ENCODE assay signal across 25 mouse cellular contexts in genomic region chr14:105663472-105663871, GRCm38 (mm10).
A peak's percentile ranks its signal among the peaks of the same experiment; 100 is the strongest.
DNase-seq lines count a peak whose midpoint lies in the region; ATAC-seq and TF ChIP-seq lines count a peak whose summit lies in the region.
"Had no signal": no experiment of that assay in that cellular context is flagged by ENCODE, and none has a peak within 500 bp of the region (broad histone marks: within the 10 kb centered on the region; RNA-seq: fewer than 3 reads in every experiment).

No protein-coding gene starts in this region.

- H3K4me3 ChIP-seq in kidney, postnatal 0 days (replicated peaks; ENCODE audit: low read depth, low read length), result no peak overlapping the region
- no peak overlapping the region for H3K4me3 ChIP-seq in myocyte
- H3K4me3 ChIP-seq: gastrocnemius, adult 2 months; heart, embryonic 12.5 days; heart, embryonic 15.5 days; hindbrain, embryonic 10.5 days; hindbrain, embryonic 13.5 days had no signal

- no peak overlapping the region for H3K4me2 ChIP-seq in kidney, postnatal 0 days (ENCODE audit: low read length)
- H3K4me2 ChIP-seq in myocyte (ENCODE audit: low read depth), result peak overlapping the region; percentile 74
- H3K4me2 ChIP-seq: heart, embryonic 12.5 days; heart, embryonic 15.5 days; hindbrain, embryonic 13.5 days had no signal

- 69% methylated on average over 3 of the region's 4 CpGs for WGBS in kidney, postnatal 0 days

- H3K27ac ChIP-seq in kidney, postnatal 0 days, result no peak overlapping the region
- H3K27ac ChIP-seq: gastrocnemius, adult 2 months; heart, embryonic 15.5 days; hindbrain, embryonic 10.5 days; hindbrain, embryonic 13.5 days had no signal

- no peaks in the 10 kb centered on the region for H3K9me3 ChIP-seq in kidney, postnatal 0 days (replicated peaks; ENCODE audit: low read length)
- H3K9me3 ChIP-seq: heart, embryonic 12.5 days; heart, embryonic 15.5 days; hindbrain, embryonic 10.5 days; hindbrain, embryonic 13.5 days had no signal

- H3K27me3 ChIP-seq in kidney, postnatal 0 days (ENCODE audit: insufficient read depth, low read length), result no peaks in the 10 kb centered on the region
- H3K27me3 ChIP-seq in myocyte (ENCODE audit: control insufficient read depth, insufficient read depth, insufficient read length), result no peaks in the 10 kb centered on the region
- H3K27me3 ChIP-seq: heart, embryonic 12.5 days; heart, embryonic 15.5 days; hindbrain, embryonic 13.5 days; Patski had no signal

- no peaks in the 10 kb centered on the region for H3K36me3 ChIP-seq in kidney, postnatal 0 days (ENCODE audit: insufficient read depth, low read length)
- no peaks in the 10 kb centered on the region for H3K36me3 ChIP-seq in myocyte (ENCODE audit: control insufficient read depth, insufficient read depth)
- H3K36me3 ChIP-seq: heart, embryonic 12.5 days; heart, embryonic 15.5 days; hindbrain, embryonic 10.5 days; hindbrain, embryonic 13.5 days had no signal

- no peak for TF ChIP-seq POLR2A in myocyte (IDR thresholded peaks at IDR 0.05; ENCODE audit: insufficient read length, low read depth)

- peak; percentile 39 for DNase-seq in kidney, postnatal 0 days (ENCODE audit: low spot score)
- DNase-seq in kidney, postnatal 10 days, result no peak
- DNase-seq in 3T3-L1 (ENCODE audit: low read depth, low spot score), result peak; percentile 60
- peak; percentile 45 for DNase-seq in NIH3T3 (ENCODE audit: low read depth)
- DNase-seq in layer of hippocampus, postnatal 25 days (ENCODE audit: extremely low spot score in 1 of 2, low spot score in 1 of 2), result no peak
- DNase-seq: adrenal gland, adult 2 months; adrenal gland, postnatal 14 days; cerebellum, adult 11-12 months; cerebellum, adult 8-10 months; cerebellum, postnatal 10 days; cerebellum, postnatal 36 days; forebrain, postnatal 0 days; gastrocnemius, adult 2 months; gastrocnemius, postnatal 14 days; heart, adult 11 months; heart, postnatal 10 days; heart, postnatal 36 days had no signal

- no peaks in the 10 kb centered on the region for H3K79me2 ChIP-seq in myocyte (ENCODE audit: control insufficient read depth, insufficient read depth)

- no peak overlapping the region for H3ac ChIP-seq in myocyte (ENCODE audit: control insufficient read depth, insufficient read length)

- ATAC-seq in kidney, postnatal 0 days (replicated peaks; ENCODE audit: low FRiP score, low read depth), result 0 out of 2 replicates have a peak, but pooled peaks have one; percentile 33
- ATAC-seq: forebrain, embryonic 14.5 days; forebrain, postnatal 0 days; hindbrain, embryonic 16.5 days had no signal

- TF ChIP-seq CTCF in kidney, postnatal 0 days (IDR thresholded peaks at IDR 0.05; ENCODE audit: low read depth), result no peak

- H3K4me1 ChIP-seq in kidney, postnatal 0 days (replicated peaks; ENCODE audit: insufficient read depth, low read length), result no peaks in the 10 kb centered on the region
- H3K4me1 ChIP-seq: heart, embryonic 12.5 days; heart, embryonic 15.5 days; hindbrain, embryonic 10.5 days had no signal

- H3K9ac ChIP-seq in kidney, postnatal 0 days (ENCODE audit: low read depth, low read length), result no peak overlapping the region
- H3K9ac ChIP-seq: forebrain, postnatal 0 days; heart, embryonic 12.5 days; heart, embryonic 15.5 days; hindbrain, embryonic 13.5 days had no signal

TF ChIP-seq in myocyte, 11 proteins besides CTCF, POLR2A, EP300 and RAD21:
- TF ChIP-seq MYOD1 (IDR thresholded peaks at IDR 0.05; ENCODE audit: control insufficient read depth in 1 of 3, insufficient read length in 2 of 3, low read depth in 2 of 3) (no peak), CEBPB (IDR thresholded peaks at IDR 0.05; ENCODE audit: insufficient read depth, poor library complexity, severe bottlenecking) (no peak), TCF3 (IDR thresholded peaks at IDR 0.05; ENCODE audit: insufficient read length, low read depth) (no peak), POLR2AphosphoS2 (IDR thresholded peaks at IDR 0.05; ENCODE audit: insufficient read length, low read depth) (no peak), MYOG (IDR thresholded peaks at IDR 0.05; ENCODE audit: control insufficient read depth in 1 of 3, insufficient read depth in 1 of 3, insufficient read length in 2 of 3, low read depth in 2 of 3) (no peak), E2F4 (IDR thresholded peaks at IDR 0.05; ENCODE audit: insufficient read depth) (no peak), MAX (IDR thresholded peaks at IDR 0.05; ENCODE audit: low read depth) (no peak), TCF12 (IDR thresholded peaks at IDR 0.05; ENCODE audit: insufficient read depth, poor library complexity, severe bottlenecking) (no peak), SRF (IDR thresholded peaks at IDR 0.05; ENCODE audit: control insufficient read depth, insufficient read length, low read depth) (no peak), REST (IDR thresholded peaks at IDR 0.05; ENCODE audit: insufficient read depth, insufficient read length) (no peak), USF1 (IDR thresholded peaks at IDR 0.05; ENCODE audit: low read depth) (no peak)
TF ChIP-seq in myocyte: peak in this region for 0.

Comparison
In these comparisons a context has a peak if more than half of its experiments do, and no peak if none do; other contexts are left out.
1. DNase-seq: peak in kidney, postnatal 0 days (single experiment), 3T3-L1 (single experiment) and NIH3T3 (single experiment); none in kidney, postnatal 10 days (single experiment) and layer of hippocampus, postnatal 25 days (0 of 2).